Mouse (Mus musculus) left cerebral cortex, adult 18-20 months (tissue): ENCODE measurements around the gene Coq5. TPM values are rescaled to one million over a fixed set of nuclear protein-coding genes. Genes with fewer than 3 reads are reported as not detected.
A peak's percentile ranks its signal among the peaks of the same experiment; 100 is the strongest.

Experiments used
- DNase-seq, 2 experiments: peaks; one replicate each; pipeline ENCODE4 v3.0.0; 2021 to 2022; ENCODE audit warnings: low spot score in 2 of 2, mixed read lengths in 1 of 2
- total RNA-seq, 2 experiments: library from RNA; stranded (reverse); gene quantifications; 2 replicates each; pipeline ENCODE4 v1.2.3; 2021

Gene Coq5
- total RNA-seq, 2 experiments from 2014 or later = 42.1 to 43.2 TPM

DNA sequence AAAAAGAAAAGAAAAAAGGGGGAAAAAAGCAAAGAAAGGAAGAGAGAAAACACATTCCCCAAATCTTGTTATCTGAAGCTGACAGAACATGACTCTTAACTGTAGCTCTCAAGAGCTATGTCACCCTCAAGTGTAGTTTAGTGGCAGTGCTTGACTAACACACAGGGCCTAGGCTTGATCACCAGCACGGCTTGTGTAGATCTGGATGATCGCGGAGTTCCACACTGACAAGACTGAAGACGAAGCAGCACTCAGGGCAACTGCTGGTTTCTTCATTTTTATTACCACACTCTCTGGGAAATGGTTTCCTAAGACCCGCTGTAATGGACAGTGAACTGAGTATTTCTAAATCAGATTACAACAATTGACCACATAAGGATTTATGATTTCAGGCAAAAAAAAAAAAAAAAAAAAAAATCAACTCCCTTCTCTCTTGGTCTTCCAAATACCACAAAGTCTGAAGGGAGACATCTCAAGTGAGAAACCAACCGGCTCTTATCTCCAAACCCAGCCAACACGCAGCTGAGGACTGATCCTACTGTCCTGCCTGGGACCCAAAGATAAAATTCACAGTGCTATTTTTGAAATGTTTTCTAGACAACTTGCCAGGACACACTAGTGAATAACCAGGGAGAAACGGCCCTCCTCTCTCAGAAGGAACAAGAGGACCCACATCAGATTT lies 12.5 kb upstream of the Coq5 start:
- no peak for DNase-seq

DNA sequence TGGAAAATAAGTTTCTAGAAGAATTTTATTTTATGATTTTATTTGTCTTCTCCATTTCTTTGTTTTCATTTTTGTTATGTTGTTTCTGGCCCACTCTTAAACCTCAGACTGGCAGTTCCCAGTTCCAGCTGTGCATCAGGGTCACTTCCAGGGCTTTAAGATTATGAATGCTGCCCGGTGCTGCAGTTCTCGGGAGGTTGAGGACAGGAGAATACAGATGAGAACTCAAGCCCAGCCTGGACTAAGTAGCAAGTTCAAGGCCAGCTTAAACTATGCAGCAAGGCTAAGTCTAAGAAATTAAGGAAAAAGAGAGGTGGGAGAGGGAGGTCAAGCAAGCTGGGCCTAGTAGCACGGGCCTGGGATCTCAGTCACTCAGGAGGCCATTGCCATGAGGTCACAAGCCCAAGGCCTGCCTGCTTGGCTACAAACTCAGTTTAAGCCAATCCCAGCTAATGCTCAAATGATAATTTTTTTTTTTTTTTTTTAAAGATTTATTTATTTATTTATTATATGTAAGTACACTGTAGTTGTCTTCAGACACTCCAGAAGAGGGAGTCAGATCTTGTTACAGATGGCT lies 11.9 kb upstream of the Coq5 start:
- DNase-seq = no peak

DNA sequence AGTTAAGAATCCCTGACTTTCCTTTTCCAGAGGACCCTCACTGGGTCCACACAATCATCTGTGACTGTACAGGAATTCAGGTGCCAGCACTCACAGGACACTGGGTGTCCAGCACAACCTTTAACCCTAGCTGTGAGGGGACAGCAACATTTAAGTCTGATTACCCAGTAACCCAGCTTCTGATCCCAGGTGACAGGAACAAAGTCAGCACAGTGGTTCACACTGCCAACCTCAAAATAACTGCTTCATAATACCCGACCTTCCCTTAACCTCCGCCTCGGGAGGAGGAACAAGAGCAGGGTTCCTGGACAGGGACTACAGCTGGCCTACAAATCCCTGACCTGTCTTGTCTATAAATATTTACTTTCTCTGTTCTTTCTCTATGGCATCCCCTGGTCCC lies 11.2 kb upstream of the Coq5 start:
- no peak for DNase-seq

DNA sequence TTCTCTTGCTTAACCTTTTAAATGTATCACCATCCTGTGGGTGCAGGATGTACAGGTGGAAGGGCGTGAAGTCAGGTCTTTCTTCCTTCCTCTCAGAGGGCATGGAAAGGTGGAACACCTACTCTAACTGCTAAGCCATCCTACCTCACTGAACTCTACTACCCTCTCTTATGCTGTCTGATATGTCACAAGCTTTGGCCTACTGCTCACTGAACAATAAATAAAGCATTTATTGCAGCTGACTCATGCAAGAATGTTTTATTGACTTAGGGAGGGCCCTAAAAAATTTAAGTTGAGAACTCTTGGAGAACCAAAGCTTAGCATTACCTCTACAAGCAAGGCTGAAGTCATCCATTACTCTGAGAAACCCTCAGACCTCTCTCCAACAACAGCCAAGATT lies 9.5 kb upstream of the Coq5 start:
- no peak for DNase-seq

DNA sequence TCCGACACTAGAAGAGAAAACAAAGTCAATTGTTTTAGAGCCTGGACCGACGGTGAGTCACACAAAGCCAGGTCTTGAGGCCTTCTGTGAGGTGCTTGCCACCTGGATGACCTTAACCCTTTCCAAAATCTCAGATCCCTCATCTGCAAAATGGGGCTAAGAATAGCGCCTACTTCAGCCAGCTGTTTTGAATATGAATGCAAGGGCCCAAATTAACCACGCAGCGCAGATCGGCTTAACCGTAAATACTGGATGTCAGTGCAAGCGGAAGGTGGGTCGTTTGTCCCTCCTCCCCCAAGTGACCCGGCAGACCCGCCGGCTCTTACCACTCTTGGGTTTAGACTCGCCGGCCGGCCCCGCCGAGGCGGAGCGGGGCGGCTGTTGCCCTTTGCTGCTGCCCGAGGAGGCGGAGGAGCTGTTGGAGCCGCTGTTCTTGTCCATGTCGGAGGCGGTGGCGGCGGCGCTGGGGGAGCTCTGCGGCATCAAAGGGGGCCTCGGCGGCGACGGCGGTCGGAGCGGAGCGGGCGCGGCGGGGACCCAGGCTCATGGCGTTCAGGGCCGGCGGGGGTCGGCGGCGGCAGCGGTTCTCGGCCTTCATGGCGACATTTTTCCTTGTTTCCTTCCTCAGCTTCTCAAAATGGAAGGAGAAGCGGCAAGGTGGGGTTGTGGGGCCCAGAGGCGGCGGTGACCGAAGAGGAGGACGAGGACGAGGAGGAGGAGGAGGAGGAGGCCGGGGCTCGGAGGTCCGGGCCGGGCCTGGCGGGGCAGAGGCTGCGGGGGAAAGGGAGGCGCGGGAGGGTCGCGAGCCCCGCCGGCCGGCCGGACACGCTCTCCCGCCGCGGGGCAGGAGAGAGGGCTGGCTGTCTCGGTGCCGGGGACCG lies 7.3 kb upstream of the Coq5 start:
- peak; percentile 38 to 50 for DNase-seq

DNA sequence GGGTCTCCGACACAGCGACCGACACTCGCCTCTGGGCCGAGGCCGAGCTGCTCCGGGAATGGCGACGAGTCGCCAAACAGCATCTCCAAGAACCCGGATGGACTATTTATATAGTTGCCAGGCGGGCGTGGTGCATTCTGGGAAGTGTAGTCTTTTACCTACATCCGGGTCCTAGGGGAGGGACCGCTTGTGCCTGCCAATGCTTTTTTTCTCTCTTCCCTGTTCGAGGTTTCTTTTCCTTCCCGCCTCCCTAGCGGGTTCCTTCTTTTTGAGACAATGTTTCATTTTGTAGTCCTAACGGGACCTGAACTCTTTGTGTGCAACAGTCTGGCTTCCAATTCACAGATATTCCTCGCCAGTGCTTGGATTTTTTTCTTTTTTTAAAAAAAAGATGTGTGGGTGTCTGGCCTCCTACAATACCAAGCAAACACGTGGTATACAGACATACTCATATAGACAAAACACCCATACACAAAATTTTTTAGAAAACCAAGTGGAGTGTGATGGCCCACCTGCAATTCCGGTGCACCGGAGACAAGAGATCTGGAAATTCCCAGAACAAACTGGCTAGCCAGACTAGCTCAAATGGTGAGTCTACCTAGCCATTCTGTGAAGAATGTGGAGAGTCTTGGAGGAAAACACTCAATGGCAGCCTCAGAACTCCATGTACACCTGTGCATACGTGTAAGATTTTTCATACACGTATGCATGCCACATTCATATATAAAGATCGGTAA lies 6.5 kb upstream of the Coq5 start, which contains the start of gene Rnf10:
TSS of gene Rnf10 (minus strand) at position 87 of the 737 bp plus-strand sequence.
- DNase-seq = peak; percentile 97

DNA sequence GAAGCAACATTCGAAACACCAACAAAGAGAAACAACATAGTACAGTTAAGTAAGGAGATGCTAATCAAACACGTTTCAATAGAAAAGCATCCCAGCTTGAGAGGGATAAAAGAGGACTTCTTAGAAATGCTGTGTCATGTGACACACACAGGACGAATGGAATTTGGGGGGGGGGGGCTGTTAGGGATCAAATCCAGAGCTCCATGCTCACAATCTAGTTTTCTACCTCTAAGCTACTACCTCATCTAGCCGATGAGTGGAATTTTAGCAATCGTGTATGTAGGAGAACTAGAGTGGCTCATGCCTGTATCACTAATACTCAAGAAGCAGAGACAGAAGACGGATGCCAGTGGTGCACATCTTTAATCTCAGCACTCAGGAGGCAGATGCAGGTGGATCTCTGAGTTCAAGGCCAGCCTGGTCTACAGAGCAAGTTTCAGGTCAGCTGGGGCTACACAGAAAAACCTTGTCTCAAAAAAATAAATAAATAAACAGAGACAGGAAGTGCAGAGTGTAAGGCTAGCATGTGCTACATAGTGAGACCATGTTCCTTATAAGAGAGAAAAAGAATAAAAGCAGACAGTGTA lies 5.8 kb upstream of the Coq5 start:
- no peak for DNase-seq

DNA sequence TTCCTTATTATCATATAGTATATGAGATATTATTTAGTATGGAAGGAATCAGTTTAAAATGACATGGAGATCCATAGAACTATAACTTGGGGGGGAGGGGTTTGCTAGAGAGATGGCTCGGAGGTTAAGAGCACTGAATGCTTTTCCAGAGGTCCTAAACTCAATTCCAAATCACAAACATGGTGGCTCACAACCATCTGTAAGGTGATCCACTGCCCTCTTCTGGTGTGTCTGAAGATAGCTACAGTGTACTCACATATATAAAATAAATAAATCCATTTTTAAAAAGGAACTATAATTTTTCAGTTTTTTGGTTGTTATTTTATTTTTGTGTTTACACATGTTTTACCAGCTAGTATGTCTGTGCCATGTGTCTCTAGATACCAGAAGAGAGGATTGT lies 5.1 kb upstream of the Coq5 start:
- DNase-seq = no peak

DNA sequence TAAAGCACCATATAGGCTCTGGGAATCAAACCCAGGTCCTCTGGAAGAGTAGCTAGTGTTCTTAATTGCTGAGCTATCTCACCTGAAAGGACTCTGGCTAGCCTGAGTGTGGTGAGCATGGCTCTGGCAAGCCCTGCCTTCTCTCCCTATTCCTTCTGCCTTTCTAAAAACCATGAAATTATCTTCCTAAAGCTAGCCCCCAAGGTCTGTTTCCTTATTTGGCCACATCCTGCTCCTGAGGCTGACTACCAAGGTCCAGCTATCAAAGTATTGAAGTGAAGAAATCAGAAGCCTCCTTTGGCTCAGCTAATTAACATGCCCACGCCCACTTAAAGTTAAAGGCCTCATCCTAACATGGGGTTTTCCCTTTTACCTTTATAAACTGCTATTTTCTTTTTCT lies 4.7 kb upstream of the Coq5 start:
- DNase-seq = no peak

DNA sequence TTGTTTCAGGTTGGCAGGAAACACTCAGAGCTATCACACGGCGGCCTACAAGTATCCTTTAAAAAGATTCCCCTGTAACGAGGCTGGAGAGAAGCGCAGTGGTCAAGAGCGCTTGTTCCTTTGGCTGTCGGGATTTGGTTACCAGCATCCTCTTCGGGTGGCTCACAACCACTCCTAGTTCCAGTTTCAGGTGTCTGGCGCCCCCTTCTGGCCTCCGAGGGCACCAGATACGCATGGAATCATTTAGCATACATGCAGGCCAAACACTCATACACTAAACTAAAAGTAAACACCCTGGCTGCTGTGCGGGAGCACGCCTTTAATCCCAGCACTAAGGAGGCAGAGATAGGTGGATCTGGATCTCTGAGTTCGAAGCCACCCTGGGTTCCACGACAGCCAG lies 3.5 kb upstream of the Coq5 start:
- DNase-seq = no peak

DNA sequence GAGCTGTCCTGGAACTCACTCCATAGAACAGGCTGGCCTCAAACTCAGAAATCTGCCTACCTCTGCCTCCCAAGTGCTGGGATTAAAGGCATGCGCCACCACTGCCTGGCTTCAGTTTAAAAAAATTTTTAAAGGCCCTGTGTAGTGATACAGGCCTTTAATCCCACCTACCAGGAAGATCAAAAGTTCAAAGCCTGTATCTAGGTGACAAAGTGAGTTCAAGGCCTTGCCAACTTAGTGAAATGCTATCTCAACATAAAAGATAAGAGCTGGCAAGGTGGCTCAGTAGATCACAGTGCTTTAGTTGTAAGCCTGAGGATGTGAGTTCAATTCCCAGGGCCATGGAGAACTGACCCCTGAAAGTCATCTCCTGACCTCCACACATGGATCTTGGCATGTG lies 1.4 kb upstream of the Coq5 start:
- no peak for DNase-seq

DNA sequence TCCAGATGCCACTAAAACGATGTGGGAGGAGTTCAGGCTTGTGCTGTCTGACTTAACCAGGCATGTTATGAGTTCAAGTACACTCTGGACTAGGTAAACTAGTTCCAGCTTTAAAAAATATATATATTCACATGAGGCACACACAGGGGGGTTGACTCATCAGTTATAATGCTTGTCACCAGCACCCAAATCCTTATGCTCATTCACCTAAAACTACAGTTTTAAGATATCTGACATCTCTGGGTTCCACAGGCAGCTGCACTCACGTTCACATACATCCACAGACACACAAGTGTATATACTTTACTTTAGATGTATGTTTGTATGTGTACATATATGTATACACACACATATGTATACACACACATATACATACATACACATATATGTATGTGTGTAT lies 681 bp upstream of the Coq5 start:
- no peak for DNase-seq

DNA sequence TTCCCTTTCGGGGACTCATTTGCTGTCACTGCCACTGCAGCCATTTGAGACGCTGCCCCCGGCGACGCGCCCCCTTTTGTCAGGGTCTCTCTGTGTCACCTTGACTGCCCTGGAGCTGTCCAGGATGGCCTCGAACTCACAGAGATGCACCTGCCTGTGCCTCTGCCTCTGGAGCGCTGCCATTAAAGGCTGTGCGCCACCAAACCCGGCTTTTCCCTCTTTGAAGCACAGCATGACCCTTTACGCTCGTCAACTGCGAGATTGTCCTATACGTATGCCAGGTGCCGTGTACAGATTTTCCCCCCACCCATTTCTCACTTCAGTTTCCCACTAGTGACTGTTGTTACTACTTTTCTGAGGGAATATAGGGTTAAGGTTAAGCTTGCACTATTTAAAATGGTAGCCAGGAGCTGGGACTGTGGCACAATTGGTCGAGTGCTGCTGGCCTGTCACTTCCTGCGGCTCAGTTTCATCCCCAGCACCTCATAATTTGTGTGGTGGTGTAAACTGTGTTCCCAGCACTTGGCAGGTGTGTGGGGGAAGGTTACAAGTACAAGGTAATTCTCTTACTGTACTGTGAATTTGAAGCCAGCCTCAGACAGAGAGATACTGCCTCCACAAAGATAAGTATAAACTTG lies 703 bp downstream of the Coq5 start:
- DNase-seq = no peak

DNA sequence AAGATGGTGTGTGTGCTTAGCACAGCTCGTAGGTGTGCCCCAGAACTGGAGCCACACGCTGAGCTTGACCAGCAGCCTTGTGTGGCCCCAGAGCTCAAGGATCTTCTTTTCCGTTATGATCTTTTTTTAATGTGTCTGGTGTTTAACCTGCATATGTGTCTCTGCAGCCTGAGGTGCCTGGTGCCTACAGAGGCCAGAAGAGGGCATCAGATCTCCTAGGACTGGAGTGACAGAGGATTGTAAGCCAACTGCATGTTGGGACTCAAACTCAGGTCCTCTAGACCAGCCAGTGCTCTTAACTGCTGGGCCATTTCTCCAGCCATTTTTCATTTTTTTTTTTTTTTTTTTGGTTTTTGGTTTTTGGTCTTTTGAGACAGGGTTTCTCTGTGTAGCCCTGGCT lies 5.3 kb downstream of the Coq5 start:
- DNase-seq = no peak

DNA sequence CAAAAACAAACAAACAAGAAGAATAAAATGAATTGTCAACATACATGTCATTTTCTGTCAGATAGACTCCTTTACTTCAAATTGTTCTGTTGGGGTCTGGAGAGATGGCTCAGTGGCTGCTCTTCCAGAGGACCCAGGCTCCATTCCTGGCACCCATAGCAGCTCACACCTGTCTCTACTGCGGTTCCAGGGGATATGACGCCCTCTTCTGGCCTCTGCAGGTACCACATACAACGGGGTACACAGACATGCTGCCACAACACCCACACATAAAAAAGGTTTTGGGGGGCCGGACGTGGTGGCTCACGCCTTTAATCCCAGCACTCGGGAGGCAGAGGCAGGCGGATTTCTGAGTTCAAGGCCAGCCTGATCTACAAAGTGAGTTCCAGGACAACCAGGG lies 14.7 kb downstream of the Coq5 start:
- DNase-seq = no peak

DNA sequence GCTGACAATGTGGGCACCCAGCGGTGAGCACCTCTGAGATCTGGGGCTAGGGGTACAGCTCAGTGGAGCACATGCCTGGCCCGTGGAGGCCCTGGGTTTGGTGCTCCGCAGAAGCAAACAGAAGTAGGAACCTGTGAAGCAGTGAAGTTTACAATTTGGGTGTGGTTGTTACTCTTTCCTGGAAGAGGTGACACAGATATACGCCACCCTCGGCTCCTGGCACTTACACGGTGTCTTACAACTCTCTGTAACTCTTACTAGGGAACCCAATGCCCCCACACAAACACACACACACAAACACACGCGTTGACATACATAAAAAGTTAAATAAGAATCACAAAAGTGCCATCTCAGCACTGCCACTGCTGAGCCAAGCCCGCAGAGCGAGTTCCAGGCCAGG lies 16.9 kb downstream of the Coq5 start:
- DNase-seq = no peak

DNA sequence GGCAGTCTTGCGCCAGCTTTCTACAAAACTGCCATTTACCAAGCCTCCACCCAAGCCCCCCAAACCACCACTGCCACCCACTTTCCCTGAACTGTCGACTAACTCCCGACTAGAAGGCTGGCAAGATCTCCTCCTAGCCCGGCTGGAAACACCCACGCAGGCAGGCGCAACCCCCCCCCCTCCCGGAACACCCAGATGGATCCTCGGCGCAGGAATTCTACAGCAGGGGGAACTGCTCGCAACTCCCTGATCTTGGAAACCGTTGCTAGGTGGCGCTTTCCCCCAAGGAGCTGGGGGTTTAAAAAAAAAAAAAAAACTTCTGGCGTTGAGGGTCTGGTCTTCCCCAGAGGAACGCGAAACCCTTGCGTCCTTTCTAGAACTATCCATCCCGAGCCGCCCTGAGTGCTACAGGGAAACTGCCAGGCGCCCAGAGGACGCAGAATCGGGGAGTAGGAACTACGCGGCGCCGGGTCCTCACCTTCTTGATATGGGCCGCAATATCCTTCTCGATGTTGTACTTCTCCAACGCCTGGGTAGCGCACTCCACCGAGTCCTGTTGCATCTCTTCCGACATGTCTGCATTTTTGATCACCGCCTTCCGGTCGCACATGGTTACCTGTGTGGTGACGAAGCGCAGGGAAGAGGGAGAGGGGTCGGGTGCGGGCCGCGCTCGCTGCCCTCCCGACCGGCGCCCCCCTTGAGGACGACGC lies 20.7 kb downstream of the Coq5 start:
- DNase-seq = peak; percentile 54 to 61

DNA sequence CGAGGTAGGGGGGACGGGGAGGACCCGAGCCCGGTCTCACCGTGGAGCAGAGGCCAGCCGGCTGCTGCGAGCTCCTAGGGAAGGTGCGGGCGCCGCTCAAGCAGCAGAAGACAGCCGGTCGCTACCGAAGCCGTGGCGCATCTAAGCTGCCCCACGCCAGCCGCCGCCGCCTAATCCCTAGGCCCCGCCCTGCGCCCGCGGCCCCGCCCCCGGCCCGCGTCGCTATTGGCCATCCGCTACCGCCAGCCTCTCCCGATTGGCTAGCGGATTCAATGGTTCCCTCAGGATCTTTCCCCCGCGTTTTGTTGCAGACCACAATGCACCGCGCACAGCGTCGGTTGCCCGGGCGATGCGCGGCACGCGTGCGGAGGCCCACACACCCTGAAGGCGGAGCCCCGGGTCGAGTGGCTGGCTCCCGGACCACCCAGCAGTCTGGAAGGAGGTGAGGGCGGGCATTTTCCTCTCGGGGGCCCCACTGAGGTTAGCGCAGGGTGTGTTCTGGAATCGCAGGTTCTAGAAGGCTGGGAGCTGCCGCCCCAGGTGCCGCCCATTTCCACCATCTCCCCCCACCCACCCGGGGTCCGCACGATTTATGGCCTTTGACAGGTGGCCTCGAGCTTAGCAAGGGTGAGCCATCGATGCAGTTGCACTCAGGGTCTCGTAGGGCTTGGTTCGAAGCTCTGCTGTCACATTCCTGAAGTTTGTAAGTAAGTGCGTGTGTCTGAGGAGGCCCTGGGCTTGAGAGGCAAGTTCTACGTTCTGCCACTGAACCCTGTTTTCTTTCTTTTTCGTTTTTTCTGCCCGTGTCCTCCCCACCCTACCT lies 21.5 kb downstream of the Coq5 start, which contains the start of gene Dynll1:
TSS of gene Dynll1 (minus strand) at position 208 of the 823 bp plus-strand sequence.
- DNase-seq = peak; percentile 100

DNA sequence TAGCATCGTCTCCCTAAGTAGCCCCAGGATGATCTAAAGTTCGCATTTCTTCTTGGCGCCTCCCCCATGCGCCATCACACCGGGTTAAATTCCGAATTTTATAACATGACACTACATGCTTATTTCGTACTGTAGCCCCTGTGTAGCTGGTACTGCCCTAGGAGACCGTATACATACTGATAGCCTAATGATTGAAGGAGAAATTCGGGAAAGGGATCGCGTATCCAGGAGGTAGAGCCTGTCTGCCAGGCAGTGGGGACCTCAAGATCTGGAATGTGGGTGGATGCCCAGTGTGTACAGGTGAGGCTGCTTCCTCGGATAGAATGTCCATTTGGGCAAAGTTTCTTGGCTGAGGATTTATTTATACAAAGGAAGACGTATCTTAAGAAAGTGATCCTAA lies 22.1 kb downstream of the Coq5 start:
- DNase-seq = no peak
